Comparison of ENCODE assay signal across 19 mouse cellular contexts in the genomic region with DNA sequence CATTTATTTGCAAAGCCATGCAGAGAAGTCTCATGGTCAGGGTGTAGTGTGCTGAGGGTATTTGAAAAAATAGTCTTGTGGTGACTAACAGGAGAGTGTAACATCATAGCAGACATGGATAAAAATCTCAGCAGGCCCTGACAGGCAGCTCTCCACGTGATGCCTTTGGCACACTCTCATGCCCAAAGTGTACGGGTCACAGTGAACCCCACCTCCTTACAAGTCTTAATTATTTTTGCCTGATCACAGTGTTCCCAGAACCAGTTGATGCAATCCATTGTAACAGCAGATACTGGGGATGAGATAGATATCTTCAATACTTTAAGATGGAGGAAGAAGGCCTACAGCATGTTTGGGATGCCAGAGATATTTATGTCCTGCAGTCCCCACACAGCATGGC.
DNase-seq lines count a peak whose midpoint lies in the region; ATAC-seq and TF ChIP-seq lines count a peak whose summit lies in the region.
"Had no signal": no experiment of that assay in that cellular context is flagged by ENCODE, and none has a peak within 500 bp of the region (broad histone marks: within the 10 kb centered on the region; RNA-seq: fewer than 3 reads in every experiment).

No protein-coding gene starts in this region.

- TF ChIP-seq CTCF in embryonic fibroblast, embryonic 13.5 days (IDR thresholded peaks at IDR 0.05; ENCODE audit: borderline replicate concordance, insufficient read depth, low read length), result no peak

- DNase-seq in hindbrain, embryonic 10.5 days (ENCODE audit: low spot score), result no peak
- no peak for DNase-seq in hindbrain, embryonic 14.5 days (ENCODE audit: low spot score)
- peak; percentile 70 for DNase-seq in 3T3-L1 (ENCODE audit: low read depth, low spot score)
- DNase-seq in skeletal muscle tissue, adult 2 months (ENCODE audit: low read depth, low spot score), result peak; percentile 20
- no peak for DNase-seq in cerebellum, adult 8-10 months
- DNase-seq in layer of hippocampus, adult 11-12 months (ENCODE audit: low spot score), result no peak
- DNase-seq: adrenal gland, postnatal 10 days; cerebellum, adult 11 months; cerebellum, adult 9-10 months; cerebellum, postnatal 25 days; gastrocnemius, postnatal 36 days; heart, postnatal 36 days had no signal

- H3K9me3 ChIP-seq in hindbrain, embryonic 10.5 days, result no peaks in the 10 kb centered on the region
- no peaks in the 10 kb centered on the region for H3K9me3 ChIP-seq in hindbrain, embryonic 14.5 days (ENCODE audit: control insufficient read depth, low read length)
- H3K9me3 ChIP-seq: embryonic facial prominence, embryonic 12.5 days; forebrain, embryonic 10.5 days; heart, embryonic 13.5 days; hindbrain, embryonic 12.5 days had no signal

- H3K4me1 ChIP-seq in hindbrain, embryonic 10.5 days (replicated peaks), result peaks cover 31% of the 10 kb centered on the region
- peaks cover 7% of the 10 kb centered on the region for H3K4me1 ChIP-seq in hindbrain, embryonic 14.5 days (replicated peaks; ENCODE audit: control insufficient read depth, insufficient read depth, low read length)
- H3K4me1 ChIP-seq in embryonic fibroblast, embryonic 13.5 days (ENCODE audit: control insufficient read depth, insufficient read depth, low read length), result peaks cover 15% of the 10 kb centered on the region
- H3K4me1 ChIP-seq: embryonic facial prominence, embryonic 12.5 days had no signal

- H3K9ac ChIP-seq in hindbrain, embryonic 14.5 days, result no peak overlapping the region
- H3K9ac ChIP-seq: embryonic facial prominence, embryonic 12.5 days; heart, embryonic 13.5 days; hindbrain, embryonic 12.5 days had no signal

- no peak overlapping the region for H3K4me3 ChIP-seq in hindbrain, embryonic 10.5 days
- H3K4me3 ChIP-seq in hindbrain, embryonic 14.5 days (replicated peaks; ENCODE audit: low read length), result no peak overlapping the region
- H3K4me3 ChIP-seq in embryonic fibroblast, embryonic 13.5 days (ENCODE audit: insufficient read depth, low read length), result no peak overlapping the region
- H3K4me3 ChIP-seq: embryonic facial prominence, embryonic 12.5 days; forebrain, embryonic 10.5 days; heart, embryonic 13.5 days; hindbrain, embryonic 12.5 days had no signal

- WGBS in hindbrain, embryonic 10.5 days, result 53% methylated on average over 2 of the region's 2 CpGs
- 70% methylated on average over 2 of the region's 2 CpGs for WGBS in hindbrain, embryonic 14.5 days

- H3K4me2 ChIP-seq in hindbrain, embryonic 14.5 days (replicated peaks), result no peak overlapping the region
- H3K4me2 ChIP-seq: embryonic facial prominence, embryonic 12.5 days; heart, embryonic 13.5 days; hindbrain, embryonic 12.5 days had no signal

- H3K36me3 ChIP-seq in hindbrain, embryonic 10.5 days, result no peaks in the 10 kb centered on the region
- H3K36me3 ChIP-seq in hindbrain, embryonic 14.5 days (replicated peaks; ENCODE audit: control insufficient read depth, insufficient read depth), result no peaks in the 10 kb centered on the region
- H3K36me3 ChIP-seq: embryonic facial prominence, embryonic 12.5 days; forebrain, embryonic 10.5 days; heart, embryonic 13.5 days; hindbrain, embryonic 12.5 days had no signal

- TF ChIP-seq POLR2A in embryonic fibroblast, embryonic 13.5 days (IDR thresholded peaks at IDR 0.05; ENCODE audit: low read depth, low read length), result no peak

- H3K27me3 ChIP-seq in hindbrain, embryonic 10.5 days (ENCODE audit: insufficient read depth, poor library complexity, severe bottlenecking), result no peaks in the 10 kb centered on the region
- H3K27me3 ChIP-seq in hindbrain, embryonic 14.5 days (ENCODE audit: control insufficient read depth, insufficient read depth, low read length), result no peaks in the 10 kb centered on the region; the same call in 1 of the 2 replicates
- H3K27me3 ChIP-seq: embryonic facial prominence, embryonic 12.5 days; heart, embryonic 13.5 days; hindbrain, embryonic 12.5 days had no signal

- no peak for ATAC-seq in hindbrain, embryonic 14.5 days (ENCODE audit: low FRiP score)
- ATAC-seq: forebrain, embryonic 14.5 days; hindbrain, postnatal 0 days had no signal

- peak overlapping the region; percentile 30 for H3K27ac ChIP-seq in hindbrain, embryonic 10.5 days
- H3K27ac ChIP-seq in hindbrain, embryonic 14.5 days, result no peak overlapping the region
- H3K27ac ChIP-seq in embryonic fibroblast, embryonic 13.5 days (ENCODE audit: insufficient read depth, low read length), result peak overlapping the region; percentile 96
- H3K27ac ChIP-seq: embryonic facial prominence, embryonic 12.5 days; forebrain, embryonic 10.5 days; heart, embryonic 13.5 days; hindbrain, embryonic 12.5 days; hindbrain, postnatal 0 days had no signal

Comparison
In these comparisons a context has a peak if more than half of its experiments do, and no peak if none do; other contexts are left out.
1. DNase-seq: peak in 3T3-L1 (single experiment) and skeletal muscle tissue, adult 2 months (single experiment); none in hindbrain, embryonic 10.5 days (single experiment), hindbrain, embryonic 14.5 days (single experiment), cerebellum, adult 8-10 months (single experiment) and layer of hippocampus, adult 11-12 months (single experiment).